Mouse (Mus musculus) left cerebral cortex, adult 18-20 months (tissue): ENCODE data around the gene Tmem104. TPM values are rescaled to one million over a fixed set of nuclear protein-coding genes. Genes with fewer than 3 reads are reported as not detected.
A peak's percentile ranks its signal among the peaks of the same experiment; 100 is the strongest.

Experiments used
- DNase-seq, 2 experiments: peaks; one replicate each; pipeline ENCODE4 v3.0.0; 2021 to 2022; ENCODE audit warnings: low spot score in 2 of 2, mixed read lengths in 1 of 2
- total RNA-seq, 2 experiments: library from RNA; stranded (reverse); gene quantifications; 2 replicates each; pipeline ENCODE4 v1.2.3; 2021

The Tmem104 gene
- total RNA-seq, 2 experiments from 2014 or later, result 14.9 to 16.2 TPM

DNA sequence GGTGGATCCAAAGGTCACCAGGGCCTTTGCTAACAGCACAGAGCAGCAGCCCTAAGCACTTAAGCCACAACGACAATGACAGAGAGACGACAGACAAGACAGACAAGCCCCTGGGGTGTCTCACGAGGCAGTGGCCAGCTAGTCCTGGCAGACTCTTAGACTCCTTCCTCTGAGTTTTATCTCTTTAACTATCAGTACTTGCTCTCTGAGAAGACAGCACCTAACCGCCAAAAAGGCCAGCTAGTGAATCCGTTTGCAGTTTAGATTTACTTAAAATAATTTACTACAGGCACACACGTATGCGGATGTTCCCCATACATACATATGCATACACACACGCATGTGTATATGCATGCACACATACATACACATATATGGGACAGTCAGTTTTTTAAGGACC is 10.3 kb downstream of the Tmem104 start:
- no peak for DNase-seq

GRCm38 (mm10) chr11:115198932-115199384 is 11.7 kb downstream of the Tmem104 start:
- no peak for DNase-seq

GRCm38 (mm10) chr11:115200520-115200919 is 13.2 kb downstream of the Tmem104 start:
- no peak for DNase-seq

DNA sequence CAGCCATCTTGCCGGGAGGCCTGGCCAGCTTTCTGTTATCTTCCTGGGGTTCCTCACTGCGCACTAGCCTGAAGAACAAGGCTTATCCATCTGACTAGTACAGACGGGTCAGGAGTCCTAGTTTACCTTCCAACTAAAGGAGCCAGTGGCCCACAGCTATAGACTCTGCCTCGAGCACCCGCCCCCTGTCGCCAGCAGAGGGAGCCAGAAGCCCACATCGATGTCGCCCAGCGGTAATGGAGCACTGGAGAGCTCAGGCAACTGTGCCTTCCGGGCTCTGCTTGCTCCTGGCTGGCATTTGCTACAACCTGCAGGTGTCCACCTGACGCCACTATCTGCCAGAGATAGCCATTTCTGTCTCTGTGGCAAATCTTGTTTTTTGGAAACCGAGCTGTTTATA is 15.0 kb downstream of the Tmem104 start:
- peak; percentile 80 to 85 for DNase-seq

GRCm38 (mm10) chr11:115202756-115203155 is 15.5 kb downstream of the Tmem104 start:
- DNase-seq, result no peak

- DNase-seq, result no peak
Measured at GRCm38 (mm10) chr11:115208126-115208525, 20.8 kb downstream of the Tmem104 start.

GRCm38 (mm10) chr11:115208776-115209732 is 21.8 kb downstream of the Tmem104 start:
- no peak for DNase-seq

DNA sequence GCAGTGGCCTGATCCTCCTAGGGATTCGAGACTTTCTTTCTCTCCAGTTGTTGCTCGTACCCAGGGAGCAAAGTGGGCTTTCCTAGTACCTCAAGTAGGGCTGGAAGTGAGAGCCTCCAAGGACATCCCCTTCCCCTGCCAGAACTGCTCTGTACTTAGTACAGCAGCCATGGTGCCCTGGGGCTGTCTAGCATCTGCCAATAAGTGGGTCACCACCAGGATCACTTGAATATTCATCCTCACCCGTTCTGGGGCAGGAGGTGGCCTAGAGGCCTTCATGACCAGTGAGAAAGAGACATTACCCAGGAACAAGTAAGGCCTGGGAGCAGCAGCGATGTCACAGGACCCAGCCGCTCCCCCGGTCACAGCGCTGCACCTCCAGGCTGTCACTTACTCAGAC is 22.7 kb downstream of the Tmem104 start:
- no peak for DNase-seq

- peak in 1 of 2 experiments; percentile 49 for DNase-seq
Measured at GRCm38 (mm10) chr11:115212116-115212515, 24.8 kb downstream of the Tmem104 start.

GRCm38 (mm10) chr11:115215123-115215522 is 27.8 kb downstream of the Tmem104 start:
- no peak for DNase-seq

- no peak for DNase-seq
Measured at GRCm38 (mm10) chr11:115217439-115218410, 30.4 kb downstream of the Tmem104 start.

- no peak for DNase-seq
Measured at GRCm38 (mm10) chr11:115219263-115219662, 32.0 kb downstream of the Tmem104 start.

- no peak for DNase-seq
Measured at GRCm38 (mm10) chr11:115219685-115220084, 32.4 kb downstream of the Tmem104 start.

GRCm38 (mm10) chr11:115222077-115222476 is 34.8 kb downstream of the Tmem104 start:
- DNase-seq, result no peak

GRCm38 (mm10) chr11:115222570-115222969 is 35.3 kb downstream of the Tmem104 start:
- no peak for DNase-seq

DNA sequence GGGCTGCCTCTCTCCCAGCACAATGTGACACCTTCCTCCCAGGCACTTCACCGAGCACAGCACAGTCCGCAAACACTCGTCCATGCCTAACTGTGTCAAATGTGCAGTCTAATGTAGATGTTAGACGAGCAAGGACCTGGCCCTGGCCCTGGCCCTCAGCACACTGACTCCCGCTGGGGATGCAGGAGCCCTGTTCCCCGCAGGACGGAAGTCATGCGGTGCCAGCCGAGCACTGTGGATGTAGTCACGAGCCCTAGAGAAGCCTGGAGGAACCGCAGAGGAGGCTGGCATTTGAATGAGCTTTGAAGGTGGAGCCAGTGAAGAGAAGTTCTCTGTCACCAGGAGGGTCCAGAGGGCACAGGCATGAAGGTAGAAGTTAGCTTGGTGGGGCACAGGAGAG is 36.2 kb downstream of the Tmem104 start:
- DNase-seq, result no peak

GRCm38 (mm10) chr11:115223877-115224276 is 36.6 kb downstream of the Tmem104 start:
- no peak for DNase-seq

- peak in 1 of 2 experiments; percentile 38 for DNase-seq
Measured at GRCm38 (mm10) chr11:115224889-115225288, 37.6 kb downstream of the Tmem104 start.

- DNase-seq, result no peak
Measured at GRCm38 (mm10) chr11:115225301-115225700, 38.0 kb downstream of the Tmem104 start.

GRCm38 (mm10) chr11:115226811-115227491 is 39.7 kb downstream of the Tmem104 start:
- DNase-seq, result no peak

DNA sequence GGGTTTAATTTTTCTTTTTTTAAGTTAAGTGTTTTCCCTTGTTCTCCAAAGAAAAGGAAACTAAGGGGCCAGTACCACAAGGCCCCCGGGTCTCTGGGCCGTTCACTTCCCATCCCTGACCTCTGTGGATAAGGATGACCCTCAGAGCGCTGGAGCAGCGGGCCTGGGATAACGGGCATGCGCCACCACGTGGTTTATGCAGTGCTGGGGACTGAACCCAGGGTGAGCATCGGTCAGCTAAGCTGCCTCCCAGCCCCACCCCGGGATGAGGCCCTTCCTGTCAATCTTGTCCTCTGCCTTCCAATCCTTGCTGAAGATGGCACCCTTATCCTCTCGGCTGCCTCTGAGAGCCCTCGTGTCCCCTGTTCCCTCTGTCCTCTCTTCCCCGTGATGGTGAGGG is 40.4 kb downstream of the Tmem104 start:
- DNase-seq, result no peak
